Mouse (Mus musculus) liver (tissue): ENCODE data around the gene Ak6.

Experiments
- DNase-seq: peaks from one replicate; pipeline ENCODE4 v3.0.0-alpha.2; 2020; ENCODE audit warnings: mixed read lengths

Gene Ak6

GRCm38 (mm10) chr13:100669291-100670022 lies 18.7 kb downstream of the Ak6 start, which contains the start of gene Ccdc125:
TSS of gene Ccdc125 (plus strand) at chr13:100669717.
- peak; percentile 31 for DNase-seq

- no peak for DNase-seq
Measured at GRCm38 (mm10) chr13:100670181-100670741, 19.5 kb downstream of the Ak6 start.

GRCm38 (mm10) chr13:100675936-100676635 lies 25.3 kb downstream of the Ak6 start:
- DNase-seq: no peak

GRCm38 (mm10) chr13:100681615-100682014 lies 30.8 kb downstream of the Ak6 start:
- DNase-seq: no peak

- DNase-seq: no peak
Measured at GRCm38 (mm10) chr13:100682837-100683236, 32.1 kb downstream of the Ak6 start.

GRCm38 (mm10) chr13:100684355-100684754 lies 33.6 kb downstream of the Ak6 start:
- peak; percentile 46 for DNase-seq

- DNase-seq: no peak
Measured at GRCm38 (mm10) chr13:100687513-100687912, 36.7 kb downstream of the Ak6 start.

GRCm38 (mm10) chr13:100697541-100697940 lies 46.8 kb downstream of the Ak6 start:
- DNase-seq: no peak

GRCm38 (mm10) chr13:100698866-100699265 lies 48.1 kb downstream of the Ak6 start:
- DNase-seq: no peak

GRCm38 (mm10) chr13:100703468-100703867 lies 52.7 kb downstream of the Ak6 start:
- no peak for DNase-seq

- no peak for DNase-seq
Measured at GRCm38 (mm10) chr13:100706206-100706605, 55.4 kb downstream of the Ak6 start.

- DNase-seq: no peak
Measured at GRCm38 (mm10) chr13:100715467-100715866, 64.7 kb downstream of the Ak6 start.
